ENCODE assay signal across 7 mouse cellular contexts in genomic region chr15:103482488-103482887, GRCm38 (mm10). TPM values are rescaled to one million over a fixed set of nuclear protein-coding genes. Genes with fewer than 3 reads are reported as not detected.
A peak's percentile ranks its signal among the peaks of the same experiment; 100 is the strongest.
DNase-seq lines count a peak whose midpoint lies in the region; ATAC-seq and TF ChIP-seq lines count a peak whose summit lies in the region.

No protein-coding gene starts in this region.

- H3K36me3 ChIP-seq in liver, postnatal 0 days (replicated peaks; ENCODE audit: insufficient read depth, low read length), result peaks cover 6% of the 10 kb centered on the region; the same call in 1 of the 2 replicates
- H3K36me3 ChIP-seq in liver, embryonic 11.5 days (ENCODE audit: control insufficient read depth, insufficient read depth, low read length), result no peaks in the 10 kb centered on the region
- no peaks in the 10 kb centered on the region for H3K36me3 ChIP-seq in forebrain, postnatal 0 days (ENCODE audit: insufficient read depth)
- H3K36me3 ChIP-seq in midbrain, embryonic 16.5 days (ENCODE audit: control insufficient read depth, insufficient read depth, low read length), result no peaks in the 10 kb centered on the region

- no peak for ATAC-seq in liver, postnatal 0 days
- ATAC-seq in liver, embryonic 11.5 days (replicated peaks; ENCODE audit: low FRiP score), result no peak
- ATAC-seq in forebrain, postnatal 0 days, result peak; percentile 66
- ATAC-seq in midbrain, embryonic 16.5 days, result peak; percentile 46; the same call in 1 of the 2 replicates

- TF ChIP-seq EP300 in liver, postnatal 0 days (IDR thresholded peaks at IDR 0.05; ENCODE audit: low read depth), result no peak

- no peak overlapping the region for H3K27ac ChIP-seq in liver, postnatal 0 days (ENCODE audit: low read depth)
- no peak overlapping the region for H3K27ac ChIP-seq in liver, embryonic 11.5 days (ENCODE audit: low read depth, low read length)
- H3K27ac ChIP-seq in forebrain, postnatal 0 days (ENCODE audit: low read depth, low read length), result no peak overlapping the region
- no peak overlapping the region for H3K27ac ChIP-seq in midbrain, embryonic 16.5 days (ENCODE audit: low read length)

- no peaks in the 10 kb centered on the region for H3K27me3 ChIP-seq in liver, postnatal 0 days (ENCODE audit: insufficient read depth, low read length)
- H3K27me3 ChIP-seq in liver, embryonic 11.5 days (replicated peaks; ENCODE audit: control insufficient read depth, insufficient read depth, low read length), result no peaks in the 10 kb centered on the region
- H3K27me3 ChIP-seq in forebrain, postnatal 0 days (ENCODE audit: insufficient read depth, low read length), result no peaks in the 10 kb centered on the region
- no peaks in the 10 kb centered on the region for H3K27me3 ChIP-seq in midbrain, embryonic 16.5 days (ENCODE audit: control insufficient read depth, insufficient read depth, low read depth, low read length)

- no peak for DNase-seq in liver, postnatal 0 days
- no peak for DNase-seq in liver, embryonic 11.5 days (ENCODE audit: low spot score)
- DNase-seq in brain, adult 2 months (ENCODE audit: low read depth, low spot score), result peak; percentile 42
- DNase-seq in forebrain, postnatal 0 days, result peak; percentile 74
- DNase-seq in left cerebral cortex, adult 11 months (ENCODE audit: low spot score), result no peak
- no peak for DNase-seq in ovary, postnatal 36 days (ENCODE audit: low spot score)

- H3K4me3 ChIP-seq in liver, postnatal 0 days (ENCODE audit: low read depth, low read length), result no peak overlapping the region
- H3K4me3 ChIP-seq in liver, embryonic 11.5 days (ENCODE audit: low read depth, low read length), result no peak overlapping the region
- no peak overlapping the region for H3K4me3 ChIP-seq in forebrain, postnatal 0 days (ENCODE audit: low read depth, low read length)
- H3K4me3 ChIP-seq in midbrain, embryonic 16.5 days (ENCODE audit: low read depth, low read length), result no peak overlapping the region

- no peak overlapping the region for H3K9ac ChIP-seq in liver, postnatal 0 days (replicated peaks)
- no peak overlapping the region for H3K9ac ChIP-seq in liver, embryonic 11.5 days (ENCODE audit: low read depth, low read length)
- H3K9ac ChIP-seq in forebrain, postnatal 0 days, result no peak overlapping the region
- H3K9ac ChIP-seq in midbrain, embryonic 16.5 days (ENCODE audit: low read depth, low read length), result no peak overlapping the region

- 11% methylated on average over 1 of the region's 1 CpGs for WGBS in liver, postnatal 0 days (ENCODE audit: insufficient replicate concordance)
- WGBS in liver, embryonic 11.5 days, result 9% methylated on average over 1 of the region's 1 CpGs
- 0% methylated on average over 1 of the region's 1 CpGs for WGBS in forebrain, postnatal 0 days
- WGBS in midbrain, embryonic 16.5 days, result 0% methylated on average over 1 of the region's 1 CpGs

- H3K4me1 ChIP-seq in liver, postnatal 0 days (ENCODE audit: insufficient read depth), result no peaks in the 10 kb centered on the region
- H3K4me1 ChIP-seq in liver, embryonic 11.5 days (replicated peaks; ENCODE audit: control insufficient read depth, insufficient read depth, low read length), result no peaks in the 10 kb centered on the region
- peaks cover 10% of the 10 kb centered on the region; the same call in 1 of the 2 replicates for H3K4me1 ChIP-seq in forebrain, postnatal 0 days (ENCODE audit: insufficient read depth)
- H3K4me1 ChIP-seq in midbrain, embryonic 16.5 days (ENCODE audit: control insufficient read depth, insufficient read depth, low read length), result peaks cover 14% of the 10 kb centered on the region

- no peak overlapping the region for H3K4me2 ChIP-seq in liver, postnatal 0 days (ENCODE audit: low read depth, low read length)
- H3K4me2 ChIP-seq in liver, embryonic 11.5 days, result no peak overlapping the region
- no peak overlapping the region for H3K4me2 ChIP-seq in forebrain, postnatal 0 days (ENCODE audit: low read depth)
- H3K4me2 ChIP-seq in midbrain, embryonic 16.5 days (ENCODE audit: low read length), result no peak overlapping the region

- no peaks in the 10 kb centered on the region for H3K9me3 ChIP-seq in liver, postnatal 0 days (ENCODE audit: low read length)
- H3K9me3 ChIP-seq in liver, embryonic 11.5 days (ENCODE audit: control insufficient read depth, low read length), result no peaks in the 10 kb centered on the region
- no peaks in the 10 kb centered on the region for H3K9me3 ChIP-seq in forebrain, postnatal 0 days (ENCODE audit: low read length)
- no peaks in the 10 kb centered on the region for H3K9me3 ChIP-seq in midbrain, embryonic 16.5 days (replicated peaks; ENCODE audit: control insufficient read depth, low read length, poor library complexity, severe bottlenecking)

- 0 out of 2 replicates have a peak, but pooled peaks have one; percentile 23 for TF ChIP-seq CTCF in liver, postnatal 0 days (IDR thresholded peaks at IDR 0.05; ENCODE audit: low read depth)
- peak; percentile 70 for TF ChIP-seq CTCF in forebrain, postnatal 0 days (IDR thresholded peaks at IDR 0.05; ENCODE audit: low read depth)

RNA-seq across cellular contexts. Expression of gene Pde1b, which starts 20.3 kb away (rescaled TPM):
- 0.24 and 0.62 TPM in 2 replicates for polyA plus RNA-seq in liver, postnatal 0 days (2015; fragmentation: Nextera tagmentation; extraction: Ambion mirVana)
- polyA plus RNA-seq in liver, embryonic 11.5 days (2014; fragmentation: Nextera tagmentation; extraction: Ambion mirVana), result 0.87 and 1.1 TPM in 2 replicates
- total RNA-seq in forebrain, postnatal 0 days (2014; rRNA removed), result 78.8 and 79.0 TPM in 2 replicates
- polyA plus RNA-seq in forebrain, postnatal 0 days (2015; fragmentation: Nextera tagmentation; extraction: Ambion mirVana), result 43.4 and 54.1 TPM in 2 replicates
- 77.7 and 91.9 TPM in 2 replicates for polyA plus RNA-seq in midbrain, embryonic 16.5 days (2015; fragmentation: Nextera tagmentation; extraction: Ambion mirVana)

RNA-seq across cellular contexts. Expression of gene Nckap1l, which starts 28.9 kb away (rescaled TPM):
- polyA plus RNA-seq in liver, postnatal 0 days (2015; fragmentation: Nextera tagmentation; extraction: Ambion mirVana), result 6.0 and 6.8 TPM in 2 replicates
- polyA plus RNA-seq in liver, embryonic 11.5 days (2014; fragmentation: Nextera tagmentation; extraction: Ambion mirVana), result 11.2 and 12.7 TPM in 2 replicates
- 3.2 and 4.5 TPM in 2 replicates for total RNA-seq in forebrain, postnatal 0 days (2014; rRNA removed)
- polyA plus RNA-seq in forebrain, postnatal 0 days (2015; fragmentation: Nextera tagmentation; extraction: Ambion mirVana), result 1.6 and 1.7 TPM in 2 replicates
- polyA plus RNA-seq in midbrain, embryonic 16.5 days (2015; fragmentation: Nextera tagmentation; extraction: Ambion mirVana), result 1.5 and 1.6 TPM in 2 replicates

RNA-seq across cellular contexts. Expression of gene Gtsf2, which starts 34.2 kb away (rescaled TPM):
- polyA plus RNA-seq in liver, postnatal 0 days (2015; fragmentation: Nextera tagmentation; extraction: Ambion mirVana), result not detected in 2 replicates
- polyA plus RNA-seq in liver, embryonic 11.5 days (2014; fragmentation: Nextera tagmentation; extraction: Ambion mirVana), result not detected in 2 replicates
- total RNA-seq in forebrain, postnatal 0 days (2014; rRNA removed), result not detected in 2 replicates
- not detected in 2 replicates for polyA plus RNA-seq in forebrain, postnatal 0 days (2015; fragmentation: Nextera tagmentation; extraction: Ambion mirVana)
- polyA plus RNA-seq in midbrain, embryonic 16.5 days (2015; fragmentation: Nextera tagmentation; extraction: Ambion mirVana), result not detected in 2 replicates

RNA-seq across cellular contexts. Expression of gene Gtsf1, which starts 52.2 kb away (rescaled TPM):
- polyA plus RNA-seq in liver, postnatal 0 days (2015; fragmentation: Nextera tagmentation; extraction: Ambion mirVana), result not detected in 2 replicates
- 0.31 TPM in 1 of 2 replicates, not detected in the other for polyA plus RNA-seq in liver, embryonic 11.5 days (2014; fragmentation: Nextera tagmentation; extraction: Ambion mirVana)
- total RNA-seq in forebrain, postnatal 0 days (2014; rRNA removed), result not detected in 2 replicates
- 0.21 TPM in 1 of 2 replicates, not detected in the other for polyA plus RNA-seq in forebrain, postnatal 0 days (2015; fragmentation: Nextera tagmentation; extraction: Ambion mirVana)
- polyA plus RNA-seq in midbrain, embryonic 16.5 days (2015; fragmentation: Nextera tagmentation; extraction: Ambion mirVana), result 0.32 TPM in 1 of 2 replicates, not detected in the other

RNA-seq across cellular contexts. Expression of gene Ppp1r1a, which starts 55.3 kb away (rescaled TPM):
- 3.5 and 4.4 TPM in 2 replicates for polyA plus RNA-seq in liver, postnatal 0 days (2015; fragmentation: Nextera tagmentation; extraction: Ambion mirVana)
- polyA plus RNA-seq in liver, embryonic 11.5 days (2014; fragmentation: Nextera tagmentation; extraction: Ambion mirVana), result 2.1 and 2.6 TPM in 2 replicates
- total RNA-seq in forebrain, postnatal 0 days (2014; rRNA removed), result 109 and 128 TPM in 2 replicates
- 206 and 236 TPM in 2 replicates for polyA plus RNA-seq in forebrain, postnatal 0 days (2015; fragmentation: Nextera tagmentation; extraction: Ambion mirVana)
- 147 and 160 TPM in 2 replicates for polyA plus RNA-seq in midbrain, embryonic 16.5 days (2015; fragmentation: Nextera tagmentation; extraction: Ambion mirVana)

Comparison
In these comparisons a context has a peak if more than half of its experiments do, and no peak if none do; other contexts are left out.
1. ATAC-seq: peak in forebrain, postnatal 0 days (single experiment) and midbrain, embryonic 16.5 days (single experiment); none in liver, postnatal 0 days (single experiment) and liver, embryonic 11.5 days (single experiment).
2. DNase-seq: peak in brain, adult 2 months (single experiment) and forebrain, postnatal 0 days (single experiment); none in liver, postnatal 0 days (single experiment), liver, embryonic 11.5 days (single experiment), left cerebral cortex, adult 11 months (single experiment) and ovary, postnatal 36 days (single experiment).
3. RNA of gene Pde1b, which starts 20.3 kb away (polyA plus RNA-seq): 77.7 to 91.9 TPM in midbrain, embryonic 16.5 days and 43.4 to 54.1 TPM in forebrain, postnatal 0 days; 0.87 to 1.1 TPM in liver, embryonic 11.5 days and 0.24 to 0.62 TPM in liver, postnatal 0 days; every median in the first group is over 10 times any median in the second.